ENCODE assay signal across 8 mouse cellular contexts in genomic region chr19:15984449-15985171, GRCm38 (mm10). TPM values are rescaled to one million over a fixed set of nuclear protein-coding genes. Genes with fewer than 3 reads are reported as not detected.
DNase-seq lines count a peak whose midpoint lies in the region; ATAC-seq and TF ChIP-seq lines count a peak whose summit lies in the region.

Gene Cep78 (minus strand): TSS chr19:15984989.

- no peaks in the 10 kb centered on the region for H3K36me3 ChIP-seq in heart, embryonic 11.5 days (ENCODE audit: control insufficient read depth, insufficient read depth, low read length)
- no peaks in the 10 kb centered on the region for H3K36me3 ChIP-seq in kidney, embryonic 16.5 days (ENCODE audit: insufficient read depth, low read length)
- H3K36me3 ChIP-seq in liver, adult 2 months (ENCODE audit: control insufficient read depth, insufficient read depth, low read length), result no peaks in the 10 kb centered on the region
- H3K36me3 ChIP-seq in myocyte (ENCODE audit: control insufficient read depth, insufficient read depth), result no peaks in the 10 kb centered on the region
- no peaks in the 10 kb centered on the region; the same call in 1 of the 2 replicates for H3K36me3 ChIP-seq in splenic B cell, adult 2 months (ENCODE audit: control insufficient read depth, insufficient read depth, low read length, poor library complexity, severe bottlenecking)

- TF ChIP-seq POLR2A in bone marrow macrophage, adult 2 months (IDR thresholded peaks at IDR 0.05; ENCODE audit: borderline replicate concordance, low read depth, low read length), result no peak
- peak; percentile 97 for TF ChIP-seq POLR2A in embryonic fibroblast, embryonic 13.5 days (IDR thresholded peaks at IDR 0.05; ENCODE audit: low read depth, low read length)
- TF ChIP-seq POLR2A in liver, adult 2 months (IDR thresholded peaks at IDR 0.05; ENCODE audit: extremely low read depth, insufficient read depth, low read length), result peak; percentile 34; the same call in 1 of the 2 replicates
- peak; percentile 90 for TF ChIP-seq POLR2A in myocyte (IDR thresholded peaks at IDR 0.05; ENCODE audit: insufficient read length, low read depth)

- under 1% methylated on average over 84 of the region's 88 CpGs for WGBS in heart, embryonic 11.5 days (ENCODE audit: insufficient replicate concordance)
- WGBS in kidney, embryonic 16.5 days, result under 1% methylated on average over 85 of the region's 88 CpGs
- WGBS in liver, adult 2 months, result under 1% methylated on average over 88 of the region's 88 CpGs

- peak within 1 kb of the TSS; percentile 85 for H3K4me3 ChIP-seq in bone marrow macrophage, adult 2 months (ENCODE audit: insufficient read depth, low read length)
- H3K4me3 ChIP-seq in embryonic fibroblast, embryonic 13.5 days (ENCODE audit: insufficient read depth, low read length), result peak within 1 kb of the TSS; percentile 71
- peak within 1 kb of the TSS; percentile 80 for H3K4me3 ChIP-seq in heart, embryonic 11.5 days (ENCODE audit: low read depth, low read length)
- H3K4me3 ChIP-seq in kidney, embryonic 16.5 days (ENCODE audit: low read length), result peak within 1 kb of the TSS; percentile 79
- H3K4me3 ChIP-seq in liver, adult 2 months (ENCODE audit: insufficient read depth, low read depth, low read length), result peak within 1 kb of the TSS; percentile 83
- H3K4me3 ChIP-seq in myocyte, result peak within 1 kb of the TSS; percentile 46

- H3K4me1 ChIP-seq in bone marrow macrophage, adult 2 months (ENCODE audit: control insufficient read depth, insufficient read depth, low read length), result peaks cover 22% of the 10 kb centered on the region
- H3K4me1 ChIP-seq in embryonic fibroblast, embryonic 13.5 days (ENCODE audit: control insufficient read depth, insufficient read depth, low read length), result no peaks in the 10 kb centered on the region; the same call in 1 of the 2 replicates
- H3K4me1 ChIP-seq in heart, embryonic 11.5 days (ENCODE audit: control insufficient read depth, insufficient read depth, low read length), result no peaks in the 10 kb centered on the region
- peaks cover 17% of the 10 kb centered on the region for H3K4me1 ChIP-seq in kidney, embryonic 16.5 days (ENCODE audit: insufficient read depth, low read length)
- no peaks in the 10 kb centered on the region; the same call in 1 of the 2 replicates for H3K4me1 ChIP-seq in liver, adult 2 months (ENCODE audit: control insufficient read depth, insufficient read depth, low read length)

- no peaks in the 10 kb centered on the region for H3K9me3 ChIP-seq in heart, embryonic 11.5 days (replicated peaks; ENCODE audit: control insufficient read depth, low read length)
- no peaks in the 10 kb centered on the region for H3K9me3 ChIP-seq in kidney, embryonic 16.5 days (ENCODE audit: low read length)

- TF ChIP-seq CTCF in bone marrow macrophage, adult 2 months (IDR thresholded peaks at IDR 0.05; ENCODE audit: low read depth, low read length), result no peak
- TF ChIP-seq CTCF in embryonic fibroblast, embryonic 13.5 days (IDR thresholded peaks at IDR 0.05; ENCODE audit: borderline replicate concordance, insufficient read depth, low read length), result peak; percentile 8; the same call in 1 of the 2 replicates
- no peak for TF ChIP-seq CTCF in liver, adult 2 months (IDR thresholded peaks at IDR 0.05; ENCODE audit: low read depth, low read length)

- DNase-seq in A20 (ENCODE audit: low read depth, low spot score), result peak; percentile 95
- DNase-seq in liver, adult 2 months (ENCODE audit: extremely low read depth, low read depth, low spot score), result peak; percentile 67
- DNase-seq in splenic B cell, adult 2 months (ENCODE audit: low read depth, low spot score), result peak; percentile 96

- H3K9ac ChIP-seq in heart, embryonic 11.5 days (ENCODE audit: low read depth, low read length), result peak within 1 kb of the TSS; percentile 92
- H3K9ac ChIP-seq in kidney, embryonic 16.5 days (replicated peaks; ENCODE audit: low read length), result peak within 1 kb of the TSS; percentile 88
- peak within 1 kb of the TSS; percentile 87 for H3K9ac ChIP-seq in liver, adult 2 months (ENCODE audit: low read depth, low read length)

- peak within 1 kb of the TSS; percentile 33 for H3K27ac ChIP-seq in bone marrow macrophage, adult 2 months (ENCODE audit: insufficient read depth, low read depth, low read length)
- no peak within 1 kb of the TSS for H3K27ac ChIP-seq in embryonic fibroblast, embryonic 13.5 days (ENCODE audit: insufficient read depth, low read length)
- peak within 1 kb of the TSS; percentile 88 for H3K27ac ChIP-seq in heart, embryonic 11.5 days (ENCODE audit: low read depth, low read length)
- peak within 1 kb of the TSS; percentile 84 for H3K27ac ChIP-seq in kidney, embryonic 16.5 days (ENCODE audit: low read length)
- no peak within 1 kb of the TSS; the same call in 1 of the 2 replicates for H3K27ac ChIP-seq in liver, adult 2 months (replicated peaks; ENCODE audit: insufficient read depth, low read depth, low read length)

- ATAC-seq in heart, embryonic 11.5 days (replicated peaks; ENCODE audit: insufficient number of reproducible peaks, low FRiP score, low TSS enrichment), result peak; percentile 88
- peak; percentile 92 for ATAC-seq in kidney, embryonic 16.5 days (ENCODE audit: low FRiP score, low TSS enrichment)

- H3K27me3 ChIP-seq in heart, embryonic 11.5 days (ENCODE audit: control insufficient read depth, insufficient read depth, low read length), result no peaks in the 10 kb centered on the region
- no peaks in the 10 kb centered on the region for H3K27me3 ChIP-seq in kidney, embryonic 16.5 days (ENCODE audit: insufficient read depth, low read length)
- no peaks in the 10 kb centered on the region for H3K27me3 ChIP-seq in liver, adult 2 months (ENCODE audit: control insufficient read depth, insufficient read depth, low read length)
- H3K27me3 ChIP-seq in myocyte (ENCODE audit: control insufficient read depth, insufficient read depth, insufficient read length), result no peaks in the 10 kb centered on the region
- no peaks in the 10 kb centered on the region for H3K27me3 ChIP-seq in splenic B cell, adult 2 months (ENCODE audit: control insufficient read depth, insufficient read depth, low read length, poor library complexity, severe bottlenecking)

- H3ac ChIP-seq in myocyte (ENCODE audit: control insufficient read depth, insufficient read length), result peak within 1 kb of the TSS; percentile 31

- peak within 1 kb of the TSS; percentile 90 for H3K4me2 ChIP-seq in heart, embryonic 11.5 days
- peak within 1 kb of the TSS; percentile 90 for H3K4me2 ChIP-seq in kidney, embryonic 16.5 days (replicated peaks; ENCODE audit: low read depth, low read length)
- H3K4me2 ChIP-seq in myocyte (ENCODE audit: low read depth), result peak within 1 kb of the TSS; percentile 89

- no peaks in the 10 kb centered on the region for H3K79me2 ChIP-seq in liver, adult 2 months (ENCODE audit: control insufficient read depth, insufficient read depth, low read length)
- H3K79me2 ChIP-seq in myocyte (ENCODE audit: control insufficient read depth, insufficient read depth), result peaks cover 8% of the 10 kb centered on the region

TF ChIP-seq in myocyte, 11 proteins besides CTCF, POLR2A, EP300 and RAD21:
- TF ChIP-seq TCF3 (IDR thresholded peaks at IDR 0.05; ENCODE audit: insufficient read length, low read depth), result no peak
- TF ChIP-seq TCF12 (IDR thresholded peaks at IDR 0.05; ENCODE audit: insufficient read depth, poor library complexity, severe bottlenecking), result no peak
- no peak for TF ChIP-seq CEBPB (IDR thresholded peaks at IDR 0.05; ENCODE audit: insufficient read depth, poor library complexity, severe bottlenecking)
- TF ChIP-seq POLR2AphosphoS2 (IDR thresholded peaks at IDR 0.05; ENCODE audit: insufficient read length, low read depth), result peak; percentile 84
- TF ChIP-seq MAX (IDR thresholded peaks at IDR 0.05; ENCODE audit: low read depth), result no peak
- TF ChIP-seq MYOG (IDR thresholded peaks at IDR 0.05; ENCODE audit: control insufficient read depth in 1 of 3, insufficient read depth in 1 of 3, insufficient read length in 2 of 3, low read depth in 2 of 3), result peak in 2 of 3 experiments; percentile 29 to 36
- TF ChIP-seq MYOD1 (IDR thresholded peaks at IDR 0.05; ENCODE audit: control insufficient read depth in 1 of 3, insufficient read length in 2 of 3, low read depth in 2 of 3), result peak in 1 of 3 experiments; percentile 12
- TF ChIP-seq E2F4 (IDR thresholded peaks at IDR 0.05; ENCODE audit: insufficient read depth), result no peak
- no peak for TF ChIP-seq REST (IDR thresholded peaks at IDR 0.05; ENCODE audit: insufficient read depth, insufficient read length)
- TF ChIP-seq USF1 (IDR thresholded peaks at IDR 0.05; ENCODE audit: low read depth), result no peak
- TF ChIP-seq SRF (IDR thresholded peaks at IDR 0.05; ENCODE audit: control insufficient read depth, insufficient read length, low read depth), result no peak

RNA-seq across cellular contexts. Expression of gene Cep78, which starts in this region (rescaled TPM):
- polyA plus RNA-seq in bone marrow macrophage, adult 2 months (2012; ENCODE audit: insufficient read depth, insufficient read length, missing spikeins), result 9.2 and 11.2 TPM in 2 replicates
- 9.0 and 12.3 TPM in 2 replicates for polyA plus RNA-seq in embryonic fibroblast, embryonic 13.5 days (2011; ENCODE audit: insufficient read length, low read depth, missing spikeins)
- polyA plus RNA-seq in heart, embryonic 11.5 days (2014; fragmentation: Nextera tagmentation; extraction: Ambion mirVana), result 16.3 and 17.8 TPM in 2 replicates
- 25.4 and 27.4 TPM in 2 replicates for polyA plus RNA-seq in kidney, embryonic 16.5 days (2015; fragmentation: Nextera tagmentation; extraction: Ambion mirVana)
- 1.9 and 2.1 TPM in 2 replicates for total RNA-seq in liver, adult 2 months (2014; rRNA removed)
- polyA plus RNA-seq in liver, adult 2 months (2012; rRNA removed), result 0.87 and 1.0 TPM in 2 replicates
- polyA plus RNA-seq in myocyte (2012; fragmentation: generic; extraction: Trizol), result 4.0 TPM

Comparison
In these comparisons a context has a peak if more than half of its experiments do, and no peak if none do; other contexts are left out.
1. H3K27ac ChIP-seq: peak in bone marrow macrophage, adult 2 months (single experiment), heart, embryonic 11.5 days (single experiment) and kidney, embryonic 16.5 days (single experiment); none in embryonic fibroblast, embryonic 13.5 days (single experiment) and liver, adult 2 months (single experiment).
2. Peak in every context shown above with its lines, with median percentiles within 50 percentile points of each other: DNase-seq, H3K4me3 ChIP-seq, H3K4me2 ChIP-seq and H3K9ac ChIP-seq.